In genomic region chr14:55721076-55721475, GRCm38 (mm10) we compare ENCODE assay signal across 8 mouse cellular contexts. TPM values are rescaled to one million over a fixed set of nuclear protein-coding genes. Genes with fewer than 3 reads are reported as not detected.
DNase-seq lines count a peak whose midpoint lies in the region; ATAC-seq and TF ChIP-seq lines count a peak whose summit lies in the region.

No protein-coding gene starts in this region.

- H3K9me3 ChIP-seq in intestine, embryonic 14.5 days (ENCODE audit: control insufficient read depth, low read length), result no peaks in the 10 kb centered on the region
- H3K9me3 ChIP-seq in liver, embryonic 15.5 days (replicated peaks), result no peaks in the 10 kb centered on the region

- DNase-seq in cerebellum, adult 2 months, result no peak
- DNase-seq in cerebellum, postnatal 36 days, result no peak
- peak; percentile 24 for DNase-seq in cerebellum, adult 9-11 months
- no peak for DNase-seq in intestine, embryonic 14.5 days (ENCODE audit: low spot score)
- DNase-seq in left cerebral cortex, postnatal 4 days, result no peak
- no peak for DNase-seq in gastrocnemius, postnatal 10 days
- no peak for DNase-seq in lung, adult 18-20 months

- TF ChIP-seq CTCF in cerebellum, adult 2 months (IDR thresholded peaks at IDR 0.05; ENCODE audit: borderline replicate concordance, insufficient read depth, low read depth, low read length), result no peak

- 71% methylated on average over 6 of the region's 6 CpGs for WGBS in cerebellum, adult 2 months
- 71% methylated on average over 6 of the region's 6 CpGs for WGBS in intestine, embryonic 14.5 days
- WGBS in liver, embryonic 15.5 days (ENCODE audit: insufficient replicate concordance), result 70% methylated on average over 6 of the region's 6 CpGs

- H3K4me2 ChIP-seq in intestine, embryonic 14.5 days (ENCODE audit: low read length), result peak overlapping the region; percentile 61
- H3K4me2 ChIP-seq in liver, embryonic 15.5 days, result peak overlapping the region; percentile 87

- H3K4me1 ChIP-seq in cerebellum, adult 2 months (ENCODE audit: control insufficient read depth, insufficient read depth, low read length), result peaks cover 4% of the 10 kb centered on the region; the same call in 1 of the 2 replicates
- H3K4me1 ChIP-seq in intestine, embryonic 14.5 days (replicated peaks; ENCODE audit: control insufficient read depth, insufficient read depth, low read length), result peaks cover 3% of the 10 kb centered on the region; the same call in 1 of the 2 replicates
- H3K4me1 ChIP-seq in liver, embryonic 15.5 days (replicated peaks), result peaks cover 50% of the 10 kb centered on the region

- intact Hi-C loops in left cerebral cortex, postnatal 4 days (cut with DNase I), result no loop called here

- no peak for ATAC-seq in intestine, embryonic 14.5 days (replicated peaks; ENCODE audit: low FRiP score, low TSS enrichment, low read depth)
- no peak for ATAC-seq in liver, embryonic 15.5 days (ENCODE audit: insufficient read depth)

- H3K4me3 ChIP-seq in cerebellum, adult 2 months (replicated peaks; ENCODE audit: insufficient read depth, low read depth, low read length), result peak overlapping the region; percentile 96
- peak overlapping the region; percentile 83 for H3K4me3 ChIP-seq in intestine, embryonic 14.5 days (ENCODE audit: low read depth, low read length)
- peak overlapping the region; percentile 85 for H3K4me3 ChIP-seq in liver, embryonic 15.5 days (replicated peaks)

- no peak for TF ChIP-seq POLR2A in cerebellum, adult 2 months (IDR thresholded peaks at IDR 0.05; ENCODE audit: borderline replicate concordance, insufficient read depth, low read length)

- no peaks in the 10 kb centered on the region for H3K27me3 ChIP-seq in cerebellum, adult 2 months (ENCODE audit: control insufficient read depth, insufficient read depth, low read length)
- H3K27me3 ChIP-seq in intestine, embryonic 14.5 days (replicated peaks; ENCODE audit: control insufficient read depth, insufficient read depth, low read length), result no peaks in the 10 kb centered on the region
- H3K27me3 ChIP-seq in liver, embryonic 15.5 days, result no peaks in the 10 kb centered on the region

- no peak overlapping the region for H3K27ac ChIP-seq in cerebellum, adult 2 months (ENCODE audit: insufficient read depth, low read length)
- H3K27ac ChIP-seq in intestine, embryonic 14.5 days (ENCODE audit: low read depth), result no peak overlapping the region
- H3K27ac ChIP-seq in liver, embryonic 15.5 days (replicated peaks), result peak overlapping the region; percentile 87

- peaks cover 34% of the 10 kb centered on the region for H3K36me3 ChIP-seq in intestine, embryonic 14.5 days (ENCODE audit: control insufficient read depth, insufficient read depth, low read length)
- peaks cover 14% of the 10 kb centered on the region; the same call in 1 of the 2 replicates for H3K36me3 ChIP-seq in liver, embryonic 15.5 days (replicated peaks)

- peak overlapping the region; percentile 73 for H3K9ac ChIP-seq in intestine, embryonic 14.5 days (ENCODE audit: low read length)
- H3K9ac ChIP-seq in liver, embryonic 15.5 days, result peak overlapping the region; percentile 74; the same call in 1 of the 2 replicates

RNA-seq across cellular contexts. Expression of gene Rabggta, which starts 1.0 kb away (rescaled TPM):
- polyA plus RNA-seq in cerebellum, adult 2 months (2012; rRNA removed), result 64.1 and 66.8 TPM in 2 replicates
- polyA plus RNA-seq in intestine, embryonic 14.5 days (2014; fragmentation: Nextera tagmentation; extraction: Ambion mirVana), result 29.7 and 32.7 TPM in 2 replicates
- 10.5 and 11.0 TPM in 2 replicates for polyA plus RNA-seq in liver, embryonic 15.5 days (2015; fragmentation: Nextera tagmentation; extraction: Ambion mirVana)
- total RNA-seq in left cerebral cortex, postnatal 4 days (2021), result 10 to 100 TPM; 55.2 to 55.8 TPM
- 10 to 100 TPM in 1 of 2 experiments, 1 to 10 TPM in 1; 9.4 to 10.2 TPM for total RNA-seq in gastrocnemius, postnatal 10 days (2021)

RNA-seq across cellular contexts. Expression of gene Tgm1, which starts 7.3 kb away (rescaled TPM):
- 0.07 and 0.08 TPM in 2 replicates for polyA plus RNA-seq in cerebellum, adult 2 months (2012; rRNA removed)
- 1.3 and 1.6 TPM in 2 replicates for polyA plus RNA-seq in intestine, embryonic 14.5 days (2014; fragmentation: Nextera tagmentation; extraction: Ambion mirVana)
- polyA plus RNA-seq in liver, embryonic 15.5 days (2015; fragmentation: Nextera tagmentation; extraction: Ambion mirVana), result 2.9 and 3.9 TPM in 2 replicates
- total RNA-seq in left cerebral cortex, postnatal 4 days (2021), result under 1 TPM in 1 of 2 experiments, not detected in 1; 0.32 TPM
- total RNA-seq in gastrocnemius, postnatal 10 days (2021), result under 1 TPM; 0.19 to 0.50 TPM

RNA-seq across cellular contexts. Expression of gene Dhrs1, which starts 24.4 kb away (rescaled TPM):
- polyA plus RNA-seq in cerebellum, adult 2 months (2012; rRNA removed), result 113 and 122 TPM in 2 replicates
- polyA plus RNA-seq in intestine, embryonic 14.5 days (2014; fragmentation: Nextera tagmentation; extraction: Ambion mirVana), result 81.9 and 84.3 TPM in 2 replicates
- polyA plus RNA-seq in liver, embryonic 15.5 days (2015; fragmentation: Nextera tagmentation; extraction: Ambion mirVana), result 39.4 and 43.5 TPM in 2 replicates
- 10 to 100 TPM; 63.2 to 75.1 TPM for total RNA-seq in left cerebral cortex, postnatal 4 days (2021)
- total RNA-seq in gastrocnemius, postnatal 10 days (2021), result 10 to 100 TPM; 33.2 to 33.3 TPM

RNA-seq across cellular contexts. Expression of gene Nop9, which starts 24.4 kb away (rescaled TPM):
- polyA plus RNA-seq in cerebellum, adult 2 months (2012; rRNA removed), result 10.7 and 10.8 TPM in 2 replicates
- 42.8 and 45.0 TPM in 2 replicates for polyA plus RNA-seq in intestine, embryonic 14.5 days (2014; fragmentation: Nextera tagmentation; extraction: Ambion mirVana)
- polyA plus RNA-seq in liver, embryonic 15.5 days (2015; fragmentation: Nextera tagmentation; extraction: Ambion mirVana), result 23.4 and 24.4 TPM in 2 replicates
- total RNA-seq in left cerebral cortex, postnatal 4 days (2021), result 10 to 100 TPM; 19.5 to 20.1 TPM
- 10 to 100 TPM; 13.4 to 15.2 TPM for total RNA-seq in gastrocnemius, postnatal 10 days (2021)

RNA-seq across cellular contexts. Expression of gene Cideb, which starts 37.2 kb away (rescaled TPM):
- polyA plus RNA-seq in cerebellum, adult 2 months (2012; rRNA removed), result 10.5 and 15.2 TPM in 2 replicates
- 5.4 and 8.1 TPM in 2 replicates for polyA plus RNA-seq in intestine, embryonic 14.5 days (2014; fragmentation: Nextera tagmentation; extraction: Ambion mirVana)
- 57.5 and 77.8 TPM in 2 replicates for polyA plus RNA-seq in liver, embryonic 15.5 days (2015; fragmentation: Nextera tagmentation; extraction: Ambion mirVana)
- under 1 TPM in 1 of 2 experiments, not detected in 1; 0.90 TPM for total RNA-seq in left cerebral cortex, postnatal 4 days (2021)
- not detected for total RNA-seq in gastrocnemius, postnatal 10 days (2021)
